Mouse (Mus musculus) limb, embryonic 12.5 days (tissue): ENCODE data around the gene Zfp667. TPM values are rescaled to one million over a fixed set of nuclear protein-coding genes. Genes with fewer than 3 reads are reported as not detected.
A peak's percentile ranks its signal among the peaks of the same experiment; 100 is the strongest.
"Not testable (repeated sequence)": the region's sequence is repeated elsewhere in the genome, so short reads cannot be mapped to it uniquely, and the experiment has no call there.

Experiments used
- ATAC-seq: fragments of 200-750 bp; cut with Nextera tagmentation; 2 replicates; pipeline ENCODE4 v1.8.0; 2017; ENCODE audit warnings: low read depth, moderate TSS enrichment; ENCODE audit not compliant: insufficient number of reproducible peaks, insufficient read depth, low FRiP score, low TSS enrichment
- H3K27ac ChIP-seq: fragments of 300-500 bp; sonication (generic); 2 replicates; pipeline ENCODE4 v1.5.1; 2016; ENCODE audit warnings: mild to moderate bottlenecking, moderate library complexity
- H3K27me3 ChIP-seq: fragments of 300-500 bp; sonication (generic); 2 replicates; pipeline ENCODE4 v1.6.1; 2016; ENCODE audit warnings: mild to moderate bottlenecking, moderate library complexity
- H3K36me3 ChIP-seq: fragments of 300-500 bp; sonication (generic); 2 replicates; pipeline ENCODE4 v1.6.1; 2016; ENCODE audit warnings: mild to moderate bottlenecking, moderate library complexity
- H3K4me1 ChIP-seq: fragments of 300-500 bp; sonication (generic); replicated peaks from 2 replicates; pipeline ENCODE4 v1.6.1; 2016
- H3K4me2 ChIP-seq: fragments of 300-500 bp; sonication (generic); 2 replicates; pipeline ENCODE4 v1.6.1; 2016; ENCODE audit warnings: mild to moderate bottlenecking, moderate library complexity
- H3K4me3 ChIP-seq: fragments of 300-500 bp; sonication (generic); replicated peaks from 2 replicates; pipeline ENCODE4 v1.5.1; 2016; ENCODE audit warnings: mild to moderate bottlenecking
- H3K9ac ChIP-seq: fragments of 300-500 bp; sonication (generic); replicated peaks from 2 replicates; pipeline ENCODE4 v1.6.1; 2016; ENCODE audit warnings: mild to moderate bottlenecking, moderate library complexity
- H3K9me3 ChIP-seq: fragments of 300-500 bp; sonication (generic); 2 replicates; pipeline ENCODE4 v1.6.1; 2016; ENCODE audit warnings: mild to moderate bottlenecking, moderate library complexity
- WGBS: fragments of 180-500 bp; shearing (Covaris S2); methylation state at CpG from one replicate; pipeline ENCODE4 v1.1.7; 2016; 5-methylcytosine and 5-hydroxymethylcytosine counted together
- polyA plus RNA-seq: library from polyadenylated mRNA; unstranded; fragments of >200 nt; fragmentation: Nextera tagmentation; extraction: Ambion mirVana; gene quantifications from 2 replicates; pipeline ENCODE4 v1.2.1, GENCODE M21; 2016

Zfp667 gene
- polyA plus RNA-seq, 1 experiment from 2014 or later = 8.8 TPM

DNA sequence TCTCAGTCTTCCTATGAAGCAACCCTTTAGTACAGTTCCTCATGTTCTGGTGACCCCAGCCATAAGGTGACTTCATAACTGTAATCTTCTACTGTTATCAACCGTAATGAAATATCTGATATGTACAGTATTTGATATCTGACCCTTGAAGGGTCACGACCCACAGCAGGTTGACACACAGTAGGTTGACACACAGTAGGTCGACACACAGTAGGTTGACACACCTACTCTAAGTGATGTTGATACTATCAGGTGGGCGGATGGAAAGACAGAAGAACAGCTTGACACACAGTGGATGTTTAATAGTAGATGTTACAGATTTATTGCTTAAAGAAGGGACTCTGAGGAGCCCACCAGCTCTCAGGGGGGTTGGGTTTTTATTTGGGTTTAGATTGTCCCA lies 23.4 kb upstream of the Zfp667 start:
- 83% methylated on average over 4 of the region's 4 CpGs for WGBS
- H3K4me2 ChIP-seq = no peak overlapping the region
- no peak overlapping the region for H3K27ac ChIP-seq

DNA sequence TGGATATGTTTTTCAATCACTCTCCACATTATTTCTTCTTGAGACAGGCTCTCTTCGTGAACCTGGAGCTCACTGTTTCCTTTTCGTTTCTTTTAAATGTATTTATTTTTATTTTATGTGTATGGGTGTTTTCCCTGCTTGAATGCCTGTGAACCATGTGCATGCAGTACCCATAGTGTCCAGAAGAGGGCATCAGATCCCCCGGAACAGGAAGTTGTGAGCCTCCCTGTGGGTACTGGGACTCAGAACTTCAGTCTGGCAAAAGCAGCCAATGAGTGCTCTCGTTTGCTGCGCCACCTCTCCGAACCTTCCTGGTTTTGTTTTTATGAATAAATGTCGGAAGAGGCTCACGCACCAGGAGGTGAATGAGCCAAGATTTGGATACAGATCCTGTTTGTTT lies 20.7 kb upstream of the Zfp667 start:
- H3K4me3 ChIP-seq = no peak overlapping the region
- ATAC-seq = no peak
- 68% methylated on average over 8 of the region's 8 CpGs for WGBS
- no peak overlapping the region for H3K9ac ChIP-seq
- H3K4me1 ChIP-seq = no peaks in the 10 kb centered on the region
- no peaks in the 10 kb centered on the region for H3K9me3 ChIP-seq
- H3K36me3 ChIP-seq = no peaks in the 10 kb centered on the region
- no peak overlapping the region for H3K27ac ChIP-seq
- H3K4me2 ChIP-seq = no peak overlapping the region
- no peaks in the 10 kb centered on the region for H3K27me3 ChIP-seq

More for the DNA sequence above, 23.4 kb upstream of the Zfp667 start:
- Histone ChIP-seq H3K36me3 (no peaks in the 10 kb centered on the region), H3K4me1 (no peaks in the 10 kb centered on the region), H3K27me3 (no peaks in the 10 kb centered on the region; the same call in 1 of the 2 replicates), H3K4me3 (no peak overlapping the region), H3K9ac (no peak overlapping the region), H3K9me3 (no peaks in the 10 kb centered on the region)
- no peak for ATAC-seq

DNA sequence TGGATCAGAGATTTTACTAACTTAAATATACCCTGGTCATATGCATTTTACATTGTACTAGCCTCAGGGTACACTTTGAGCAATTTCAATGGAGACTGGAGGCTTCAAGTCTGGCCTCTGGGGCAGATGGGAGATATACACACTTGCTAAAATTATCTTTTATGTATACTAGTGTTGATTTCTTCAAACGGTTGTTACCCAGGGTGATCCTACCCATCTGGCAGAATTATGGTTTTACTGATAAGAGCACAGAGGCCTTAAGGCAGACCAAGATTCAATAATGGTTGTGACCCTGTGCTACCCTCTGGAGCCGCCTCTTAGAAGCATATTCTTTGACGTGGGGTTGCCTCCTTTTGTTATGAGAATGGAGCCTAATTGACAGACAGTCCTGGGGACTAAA lies 8.5 kb upstream of the Zfp667 start:
- no peaks in the 10 kb centered on the region for H3K36me3 ChIP-seq
- H3K9me3 ChIP-seq = no peaks in the 10 kb centered on the region
- H3K9ac ChIP-seq = no peak overlapping the region
- no peak overlapping the region for H3K4me3 ChIP-seq
- no peak overlapping the region for H3K27ac ChIP-seq
- no peaks in the 10 kb centered on the region for H3K27me3 ChIP-seq
- H3K4me1 ChIP-seq = no peaks in the 10 kb centered on the region
- no peak overlapping the region for H3K4me2 ChIP-seq
- WGBS = 57% methylated on average over 3 of the region's 3 CpGs
- ATAC-seq = no peak

DNA sequence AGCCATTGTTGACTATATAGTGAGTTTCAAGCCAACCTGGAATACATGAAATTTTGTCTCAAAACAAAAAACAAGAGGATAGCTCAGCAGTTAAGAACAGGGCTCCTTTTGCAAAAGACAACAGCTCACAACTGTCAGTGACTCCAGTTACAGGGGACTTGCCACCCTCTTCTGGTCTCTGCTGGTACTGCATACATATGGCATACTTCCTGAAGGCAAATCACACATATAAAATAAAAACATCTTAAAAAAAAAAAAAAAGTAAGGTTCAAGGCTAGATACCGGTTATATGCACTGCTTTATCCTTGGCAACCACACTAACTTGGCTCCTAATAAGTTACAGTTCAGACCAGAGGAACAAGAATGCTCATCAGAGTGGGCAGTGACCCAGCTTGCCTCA lies 3.6 kb upstream of the Zfp667 start:
- Histone ChIP-seq H3K4me1 (peaks cover 9% of the 10 kb centered on the region), H3K9ac (no peak overlapping the region), H3K4me2 (peak overlapping the region; percentile 59), H3K27me3 (no peaks in the 10 kb centered on the region), H3K9me3 (no peaks in the 10 kb centered on the region), H3K36me3 (no peaks in the 10 kb centered on the region), H3K4me3 (peak overlapping the region; percentile 52), H3K27ac (peak overlapping the region; percentile 85; the same call in 1 of the 2 replicates)
- 8% methylated on average over 1 of the region's 1 CpGs for WGBS
- no peak for ATAC-seq

DNA sequence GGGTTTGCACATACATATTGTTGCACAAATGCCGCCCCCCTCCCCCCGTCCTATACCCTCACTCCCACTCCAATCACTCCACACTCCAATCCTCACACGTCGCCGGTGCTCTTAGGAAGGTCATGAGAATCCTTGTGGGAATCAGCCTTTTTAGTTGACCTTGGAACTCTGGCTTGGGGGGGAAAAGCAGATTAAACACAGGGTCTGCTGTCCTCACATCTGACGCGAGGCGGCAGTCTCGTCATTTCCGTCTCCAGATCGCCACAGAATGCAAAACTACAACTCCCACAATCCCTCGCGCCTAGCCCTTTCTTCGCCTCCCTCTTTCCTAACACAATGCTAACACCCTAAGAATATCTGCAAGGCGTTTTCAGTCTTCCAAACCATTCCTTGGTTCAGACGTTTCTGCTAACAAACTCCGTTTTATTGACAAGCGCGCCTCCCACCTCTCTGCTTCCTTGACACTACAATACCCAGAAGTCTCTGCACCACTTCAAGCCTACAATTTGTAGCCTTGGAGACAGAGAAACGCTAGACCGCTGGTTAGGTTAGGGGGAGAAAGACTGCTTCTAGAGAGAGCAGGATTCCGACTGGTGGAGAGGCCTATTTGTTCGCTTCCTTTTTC lies 2.8 kb upstream of the Zfp667 start:
- no peaks in the 10 kb centered on the region for H3K27me3 ChIP-seq
- peak overlapping the region; percentile 85 for H3K27ac ChIP-seq
- no peaks in the 10 kb centered on the region for H3K9me3 ChIP-seq
- H3K9ac ChIP-seq = peak overlapping the region; percentile 58; the same call in 1 of the 2 replicates
- H3K4me2 ChIP-seq = peak overlapping the region; percentile 59
- peak; percentile 57 for ATAC-seq
- 1% methylated on average over 23 of the region's 23 CpGs for WGBS
- peaks cover 10% of the 10 kb centered on the region for H3K4me1 ChIP-seq
- no peaks in the 10 kb centered on the region for H3K36me3 ChIP-seq
- H3K4me3 ChIP-seq = peak overlapping the region; percentile 52

DNA sequence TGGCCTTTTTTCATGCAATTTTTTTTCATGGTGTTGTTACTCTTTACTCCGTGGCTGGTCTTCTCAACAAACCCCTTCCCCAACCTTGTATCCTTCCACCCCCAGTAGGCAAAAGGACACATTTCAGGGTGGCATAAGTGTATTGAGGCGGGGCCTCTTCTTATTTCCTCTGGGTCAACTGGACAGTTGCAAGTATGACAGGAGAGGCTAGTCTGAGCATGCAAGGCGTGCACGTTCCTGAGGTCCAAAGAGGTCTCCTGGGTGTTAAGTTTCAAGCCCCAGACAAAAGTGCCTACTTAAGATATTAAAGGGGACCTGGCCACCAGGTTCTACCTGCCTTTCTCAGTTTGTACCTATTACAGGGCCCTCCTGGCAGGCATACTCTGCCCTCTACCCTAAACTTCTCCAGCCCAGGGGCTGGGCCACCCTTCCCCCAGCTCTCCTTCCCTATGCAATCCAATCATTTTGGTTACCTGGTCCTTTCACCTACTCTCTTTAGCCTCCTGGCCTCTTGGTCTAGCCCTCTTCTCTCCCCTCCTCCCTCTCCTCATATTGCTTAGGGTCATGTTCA lies 1.9 kb upstream of the Zfp667 start:
- H3K27me3 ChIP-seq = no peaks in the 10 kb centered on the region
- no peaks in the 10 kb centered on the region for H3K9me3 ChIP-seq
- no peak overlapping the region for H3K4me2 ChIP-seq
- peaks cover 10% of the 10 kb centered on the region for H3K4me1 ChIP-seq
- 80% methylated on average over 4 of the region's 4 CpGs for WGBS
- H3K36me3 ChIP-seq = no peaks in the 10 kb centered on the region
- no peak overlapping the region for H3K9ac ChIP-seq
- no peak overlapping the region for H3K4me3 ChIP-seq
- no peak overlapping the region for H3K27ac ChIP-seq
- ATAC-seq = no peak

DNA sequence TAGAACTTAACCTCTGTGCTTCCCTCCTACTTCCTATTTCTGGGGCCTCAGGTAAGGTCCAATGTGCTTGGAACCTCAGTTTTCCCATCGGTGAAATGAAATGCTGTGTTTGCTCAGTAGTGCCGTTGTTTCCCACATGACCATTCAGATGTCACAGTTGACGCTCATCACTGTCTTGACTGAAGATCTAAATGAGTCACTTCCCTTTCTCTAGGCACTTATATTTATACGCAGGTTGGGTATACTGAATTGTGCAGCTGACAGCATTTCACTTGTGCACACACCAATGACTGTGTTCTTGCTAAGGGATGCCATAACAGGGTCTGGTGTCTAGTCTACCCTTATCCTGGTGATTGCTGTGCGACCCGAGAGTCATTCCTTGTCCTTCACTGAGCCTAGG lies 1.0 kb upstream of the Zfp667 start:
- WGBS = 89% methylated on average over 6 of the region's 6 CpGs
- ATAC-seq = no peak
- H3K4me1 ChIP-seq = peaks cover 10% of the 10 kb centered on the region
- H3K4me2 ChIP-seq = peak overlapping the region; percentile 67; the same call in 1 of the 2 replicates
- no peak overlapping the region for H3K9ac ChIP-seq
- H3K36me3 ChIP-seq = peaks cover under 1% of the 10 kb centered on the region; the same call in 1 of the 2 replicates
- H3K27ac ChIP-seq = no peak overlapping the region
- H3K9me3 ChIP-seq = no peaks in the 10 kb centered on the region
- H3K4me3 ChIP-seq = no peak overlapping the region
- no peaks in the 10 kb centered on the region for H3K27me3 ChIP-seq

DNA sequence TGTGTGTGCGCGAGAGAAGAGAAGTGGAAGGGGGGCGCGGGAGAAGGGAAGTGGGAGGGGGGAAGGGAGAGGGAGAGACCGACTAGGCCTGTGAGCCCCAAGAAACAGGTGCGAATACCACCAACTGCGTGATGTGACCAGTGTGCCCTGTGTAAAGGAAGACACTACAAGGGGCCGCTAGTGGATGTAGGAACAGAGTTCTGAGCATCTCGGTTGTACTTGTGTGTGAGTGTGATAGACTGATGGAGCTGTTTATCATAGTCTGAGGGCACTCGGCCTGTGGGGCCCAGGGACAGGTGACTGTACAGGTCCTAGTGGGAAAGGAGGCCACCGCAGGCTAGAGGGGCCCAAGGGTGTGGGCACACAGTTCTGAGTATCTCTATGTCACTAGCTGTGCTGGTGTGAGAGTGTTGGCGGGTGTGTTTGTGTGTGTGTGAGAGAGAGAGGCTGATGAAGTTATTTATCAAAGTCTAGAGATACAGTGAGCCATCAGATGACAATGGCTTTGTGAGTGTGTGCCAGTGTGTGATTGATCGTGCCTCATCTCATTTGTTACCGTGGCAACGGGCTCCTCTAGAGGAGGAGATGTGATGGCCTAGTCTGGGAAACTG lies 647 bp downstream of the Zfp667 start:
- WGBS = 33% methylated on average over 15 of the region's 15 CpGs
- ATAC-seq = peak; percentile 23
- Histone ChIP-seq H3K36me3 (peaks cover 4% of the 10 kb centered on the region; the same call in 1 of the 2 replicates), H3K4me1 (peaks cover 10% of the 10 kb centered on the region), H3K27ac (no peak overlapping the region), H3K9me3 (no peaks in the 10 kb centered on the region), H3K27me3 (no peaks in the 10 kb centered on the region), H3K9ac (peak overlapping the region; percentile 57), H3K4me3 (peak overlapping the region; percentile 52), H3K4me2 (peak overlapping the region; percentile 67)

DNA sequence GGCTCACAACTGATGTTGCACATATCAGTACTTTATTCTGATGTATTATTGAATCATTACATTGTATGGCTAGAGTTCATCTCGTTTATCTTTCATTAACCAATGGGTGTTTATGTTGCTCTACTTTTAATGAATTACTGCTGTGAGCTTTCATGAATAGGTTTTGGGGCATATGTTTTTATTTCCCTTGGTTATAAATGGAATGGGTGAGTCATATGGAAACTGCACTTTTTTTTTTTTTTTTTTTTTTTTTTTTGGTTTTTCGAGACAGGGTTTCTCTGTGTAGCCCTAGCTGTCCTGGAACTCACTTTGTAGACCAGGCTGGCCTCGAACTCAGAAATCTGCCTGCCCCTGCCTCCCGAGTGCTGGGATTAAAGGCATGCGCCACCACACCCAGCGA lies 4.7 kb downstream of the Zfp667 start:
- not testable (repeated sequence) for H3K4me1 ChIP-seq, H3K27me3 ChIP-seq, ATAC-seq, H3K4me3 ChIP-seq, H3K4me2 ChIP-seq, H3K27ac ChIP-seq, H3K9ac ChIP-seq, H3K9me3 ChIP-seq
- H3K36me3 ChIP-seq = peaks cover 33% of the 10 kb centered on the region
- 86% methylated on average over 5 of the region's 6 CpGs for WGBS

DNA sequence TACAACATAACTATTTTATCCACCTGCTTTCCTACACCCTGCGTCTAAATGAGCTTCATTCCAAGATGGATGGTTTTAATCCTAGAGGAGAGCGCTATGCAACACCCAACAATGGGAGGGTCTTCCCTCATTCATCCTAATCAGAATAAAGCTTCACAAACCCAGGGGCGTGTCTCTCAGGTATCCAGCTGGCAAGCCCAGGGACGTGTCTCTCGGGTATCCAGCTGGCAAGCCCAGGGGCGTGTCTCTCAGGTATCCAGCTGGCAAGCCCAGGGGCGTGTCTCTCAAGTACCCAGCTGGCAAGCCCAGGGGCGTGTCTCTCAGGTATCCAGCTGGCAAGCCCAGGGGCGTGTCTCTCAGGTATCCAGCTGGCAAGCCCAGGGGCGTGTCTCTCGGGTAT lies 14.4 kb downstream of the Zfp667 start:
- H3K27ac ChIP-seq, ATAC-seq, H3K4me1 ChIP-seq, H3K9ac ChIP-seq, H3K9me3 ChIP-seq, H3K4me3 ChIP-seq, H3K4me2 ChIP-seq, H3K27me3 ChIP-seq: not testable (repeated sequence)
- peaks cover 51% of the 10 kb centered on the region for H3K36me3 ChIP-seq
- 73% methylated on average over 11 of the region's 11 CpGs for WGBS

DNA sequence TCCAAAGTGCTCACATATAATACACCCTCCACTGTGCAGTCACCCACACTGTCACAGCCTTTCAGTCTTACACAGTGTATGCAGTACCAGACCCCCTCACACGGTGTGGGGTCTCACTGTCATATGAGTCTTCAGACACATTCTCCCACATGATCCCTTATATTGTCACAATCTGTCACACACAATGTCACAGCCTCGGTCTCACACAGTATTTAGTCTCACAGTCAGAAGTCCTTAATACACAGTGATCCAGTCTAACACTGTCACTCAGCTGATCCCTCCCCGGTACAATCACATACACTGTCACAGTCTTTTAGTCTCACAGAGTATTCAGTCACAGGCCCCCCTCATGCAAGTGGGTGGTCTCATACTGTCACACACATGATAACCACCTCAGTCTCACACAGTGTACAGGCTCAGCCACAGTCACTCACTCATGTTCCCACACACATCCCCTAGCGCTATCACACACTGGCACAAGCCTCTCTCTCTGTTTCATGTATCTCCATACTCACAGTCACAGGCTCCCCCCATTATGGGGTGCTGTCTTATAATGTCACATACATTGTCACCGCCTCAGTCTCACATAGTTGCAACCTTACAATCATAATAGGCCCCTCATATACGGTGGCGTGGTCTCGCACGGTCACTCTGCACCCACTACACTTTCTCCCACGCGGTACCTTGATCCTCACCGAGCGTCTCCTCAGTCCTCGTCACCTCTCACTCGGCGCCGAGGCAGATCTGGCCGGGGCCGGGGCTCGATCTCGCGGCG lies 44.3 kb downstream of the Zfp667 start:
- no peaks in the 10 kb centered on the region for H3K27me3 ChIP-seq
- 20% methylated on average over 23 of the region's 23 CpGs for WGBS
- ATAC-seq = peak; percentile 80
- peak overlapping the region; percentile 72 for H3K4me2 ChIP-seq
- H3K4me1 ChIP-seq = peaks cover 8% of the 10 kb centered on the region
- H3K27ac ChIP-seq = peak overlapping the region; percentile 81
- H3K36me3 ChIP-seq = peaks cover 25% of the 10 kb centered on the region
- H3K4me3 ChIP-seq = peak overlapping the region; percentile 58
- peak overlapping the region; percentile 77 for H3K9ac ChIP-seq
- no peaks in the 10 kb centered on the region for H3K9me3 ChIP-seq
